Mouse (Mus musculus) left cerebral cortex, adult 2 months (tissue): ENCODE data around the gene Gck. TPM values are rescaled to one million over a fixed set of nuclear protein-coding genes. Genes with fewer than 3 reads are reported as not detected.

Experiments used
- DNase-seq, 2 experiments: peaks; one replicate each; pipeline ENCODE4 v3.0.0; 2021 to 2022; ENCODE audit warnings: low spot score in 2 of 2, mixed read lengths in 1 of 2; ENCODE audit errors: extremely low spot score in 1 of 2
- H3K27ac ChIP-seq: fragments of 200-600 bp; 2 replicates; pipeline ENCODE4 v1.8.1; 2022
- H3K4me3 ChIP-seq: fragments of 200-600 bp; 2 replicates; pipeline ENCODE4 v1.8.1; 2022
- CTCF ChIP-seq: fragments of 200-600 bp; IDR thresholded peaks from 2 replicates; pipeline ENCODE4 v1.8.1; 2022; ENCODE audit warnings: antibody characterized with exemption, mild to moderate bottlenecking, moderate library complexity
- intact Hi-C: fragments of 180-260 bp; cut with DNase I; formaldehyde crosslinking; loops from one replicate; pipeline ENCODE4 v1.15.1; 2025
- total RNA-seq, 2 experiments: library from RNA; stranded (reverse); gene quantifications; 2 replicates each; pipeline ENCODE4 v1.2.3; 2021

The Gck gene
- total RNA-seq, 2 experiments from 2014 or later: 1.7 to 2.4 TPM

DNA sequence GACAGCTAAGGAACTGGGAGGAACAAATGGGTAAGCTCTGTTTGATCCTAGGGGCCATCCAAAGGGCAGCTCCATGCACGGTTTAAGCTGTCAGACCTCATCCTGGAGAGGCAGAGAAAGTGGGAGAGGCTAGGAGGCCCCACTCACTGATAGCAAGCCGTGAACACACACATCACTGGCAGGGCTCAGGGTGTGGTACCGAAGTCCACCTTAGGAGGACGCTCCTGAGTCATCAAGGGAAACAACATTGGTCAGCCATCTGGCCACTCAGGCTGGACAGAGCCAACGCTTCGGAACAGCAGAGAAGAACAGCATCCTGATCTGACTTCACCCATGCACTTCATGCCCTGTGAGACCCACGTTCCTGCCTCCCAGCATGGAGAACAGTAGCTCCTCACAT is 29.2 kb upstream of the Gck start:
- H3K27ac ChIP-seq: no peak overlapping the region
- intact Hi-C loops: no loop called here
- peak; percentile 13; the same call in 1 of the 2 replicates for TF ChIP-seq CTCF
- H3K4me3 ChIP-seq: no peak overlapping the region
- DNase-seq: no peak

DNA sequence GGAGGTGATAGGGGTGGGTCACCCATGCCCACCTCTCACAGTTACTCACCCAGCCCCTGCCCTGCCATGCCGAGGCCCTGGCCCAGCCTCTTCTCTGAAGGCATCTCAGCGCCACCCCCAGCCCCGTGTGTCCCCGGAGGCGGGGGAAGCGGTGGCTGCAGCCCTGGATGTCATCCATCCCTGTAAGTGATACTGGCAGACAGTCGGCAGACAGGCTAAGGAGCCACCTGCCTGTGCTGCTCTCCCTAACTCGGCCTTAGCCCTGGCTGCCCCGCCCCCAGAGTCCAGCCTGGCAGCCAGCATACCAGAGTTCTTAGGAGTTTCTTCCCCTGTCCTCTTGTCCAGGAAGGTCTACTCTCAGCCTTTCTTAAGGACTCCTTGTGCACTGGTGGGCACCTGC is 26.2 kb upstream of the Gck start:
- intact Hi-C loops: no loop called here
- no peak for TF ChIP-seq CTCF
- peak overlapping the region; percentile 47 for H3K27ac ChIP-seq
- no peak overlapping the region for H3K4me3 ChIP-seq
- DNase-seq: no peak

DNA sequence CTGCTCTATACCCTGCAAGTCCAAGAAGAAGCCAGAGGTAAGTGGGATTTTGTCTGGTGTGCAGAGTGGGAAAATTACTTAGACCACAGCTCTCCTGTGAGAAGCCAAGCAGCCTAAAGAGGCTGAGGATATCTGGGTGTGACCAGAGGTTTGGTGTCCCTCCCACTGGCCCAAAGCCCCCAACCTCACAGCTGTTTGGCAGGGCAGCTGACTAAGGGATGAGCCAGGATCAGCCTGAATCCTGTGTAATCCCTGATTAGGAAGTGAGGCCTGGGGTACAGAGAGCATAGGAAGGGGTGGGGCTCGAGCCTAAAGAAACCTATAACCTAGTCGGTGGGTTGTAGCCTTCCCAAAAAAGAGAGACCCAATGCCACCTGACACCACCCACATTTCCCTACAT is 25.2 kb upstream of the Gck start:
- intact Hi-C loops: no loop called here
- no peak for TF ChIP-seq CTCF
- Histone ChIP-seq H3K27ac (no peak overlapping the region), H3K4me3 (no peak overlapping the region)
- no peak for DNase-seq

- intact Hi-C loops: no loop called here
Observed at GRCm38 (mm10) chr11:5974053-5974452, 24.2 kb upstream of the Gck start.

DNA sequence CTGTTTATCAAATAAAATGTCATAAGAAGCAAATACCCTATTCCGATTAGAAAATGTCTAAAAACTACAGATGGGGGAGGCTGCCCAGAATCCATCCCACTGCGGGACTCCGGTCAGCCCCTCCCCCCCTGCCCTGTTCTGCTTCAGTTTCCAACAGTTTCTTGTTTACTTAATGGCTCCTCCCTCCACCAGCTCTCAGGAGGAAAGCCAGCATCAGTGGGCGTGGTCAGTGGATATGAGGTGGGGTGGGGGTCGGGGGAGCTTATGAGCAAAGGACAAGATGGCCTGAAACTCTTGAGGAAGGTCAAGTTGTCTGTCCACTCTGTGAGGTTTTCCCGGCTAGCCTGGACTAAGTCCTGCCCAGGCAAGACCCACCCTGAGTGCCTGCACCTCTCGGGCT is 23.3 kb upstream of the Gck start:
- peak overlapping the region; percentile 15; the same call in 1 of the 2 replicates for H3K27ac ChIP-seq
- TF ChIP-seq CTCF: no peak
- intact Hi-C loops: no loop called here
- no peak overlapping the region for H3K4me3 ChIP-seq
- DNase-seq: no peak

More at GRCm38 (mm10) chr11:5974053-5974452, 24.2 kb upstream of the Gck start:
- Histone ChIP-seq H3K4me3 (no peak overlapping the region), H3K27ac (peak overlapping the region; percentile 11)
- no peak for TF ChIP-seq CTCF
- no peak for DNase-seq

- intact Hi-C loops: no loop called here
- Histone ChIP-seq H3K4me3 (no peak overlapping the region), H3K27ac (peak overlapping the region; percentile 50; the same call in 1 of the 2 replicates)
- no peak for TF ChIP-seq CTCF
- no peak for DNase-seq
Observed at GRCm38 (mm10) chr11:5971202-5971601, 21.3 kb upstream of the Gck start.

GRCm38 (mm10) chr11:5968223-5968622 is 18.3 kb upstream of the Gck start:
- H3K4me3 ChIP-seq: no peak overlapping the region
- intact Hi-C loops: loop anchor here (10.0 kb wide), 1 partner anchor 297 kb away; the partner anchor contains the start of gene Ddx56
- no peak for DNase-seq
- peak overlapping the region; percentile 51; the same call in 1 of the 2 replicates for H3K27ac ChIP-seq
- no peak for TF ChIP-seq CTCF

DNA sequence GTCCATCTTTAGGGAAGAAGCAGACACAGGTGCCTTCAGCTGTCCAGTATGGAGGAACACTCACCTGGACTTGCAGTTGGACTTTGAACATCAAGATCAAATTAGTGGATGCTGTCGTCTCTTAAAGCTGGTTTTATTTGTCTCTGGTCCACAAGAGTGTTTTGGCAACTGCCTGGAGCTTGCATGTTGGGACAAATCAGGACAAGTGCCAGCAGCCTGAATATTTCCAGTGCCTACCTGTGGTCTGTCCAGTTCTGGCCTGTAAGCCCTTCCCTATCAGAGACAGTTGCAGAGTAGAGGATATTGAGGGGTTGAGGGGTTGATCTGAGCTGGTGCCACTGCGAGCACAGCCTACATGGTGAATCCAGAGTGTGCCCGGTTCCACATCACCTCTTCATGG is 16.9 kb upstream of the Gck start:
- H3K27ac ChIP-seq: no peak overlapping the region
- no peak for DNase-seq
- intact Hi-C loops: loop anchor here (10.0 kb wide), 1 partner anchor 298 kb away; the partner anchor contains the start of gene Ddx56
- no peak overlapping the region for H3K4me3 ChIP-seq
- no peak for TF ChIP-seq CTCF

DNA sequence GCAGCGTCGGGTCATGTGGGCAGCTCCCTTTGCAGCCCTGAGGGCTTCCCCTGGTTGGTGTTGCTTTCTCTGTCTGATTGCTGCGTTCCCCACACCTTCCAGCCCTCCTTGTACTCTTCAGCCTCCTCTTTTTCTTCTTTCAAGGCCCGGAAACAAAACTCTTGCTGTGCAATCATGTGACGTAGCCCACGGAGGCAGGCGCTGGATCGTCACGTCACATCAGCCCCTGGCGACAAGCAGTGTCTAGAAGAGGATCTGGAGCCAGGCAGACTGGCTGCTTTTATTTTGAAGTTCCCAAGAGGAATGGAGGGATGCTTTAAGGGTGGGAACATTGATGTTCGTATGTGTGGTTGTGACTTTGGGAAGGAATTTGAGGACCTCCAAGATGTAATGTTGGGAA is 16.0 kb upstream of the Gck start:
- no peak for DNase-seq
- TF ChIP-seq CTCF: no peak
- Histone ChIP-seq H3K27ac (peak overlapping the region; percentile 5; the same call in 1 of the 2 replicates), H3K4me3 (no peak overlapping the region)
- intact Hi-C loops: loop anchor here (10.0 kb wide), 1 partner anchor 299 kb away; the partner anchor contains the start of gene Ddx56

DNA sequence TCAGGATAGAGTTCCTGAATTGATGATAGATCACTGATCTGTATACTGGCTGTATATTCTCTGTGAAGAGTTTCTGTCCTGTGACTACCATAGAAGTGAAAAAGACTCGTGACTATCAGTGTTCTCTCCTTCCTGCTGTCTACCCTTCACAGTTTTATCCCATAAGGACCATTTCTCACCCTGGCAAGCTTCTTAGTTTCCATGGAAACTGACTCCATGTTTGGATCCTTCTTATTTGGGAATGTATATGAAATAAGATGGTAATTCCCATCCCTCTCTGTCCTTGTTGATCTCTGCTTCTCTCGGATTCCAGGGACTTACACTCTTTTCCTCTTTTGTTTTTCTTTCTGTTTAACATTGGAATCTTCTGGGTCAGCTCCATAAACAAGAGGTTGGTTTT is 10.2 kb upstream of the Gck start:
- intact Hi-C loops: loop anchor here (10.0 kb wide), 1 partner anchor 305 kb away; the partner anchor contains the start of gene Ddx56
- H3K27ac ChIP-seq: peak overlapping the region; percentile 92
- H3K4me3 ChIP-seq: no peak overlapping the region
- no peak for TF ChIP-seq CTCF
- no peak for DNase-seq

DNA sequence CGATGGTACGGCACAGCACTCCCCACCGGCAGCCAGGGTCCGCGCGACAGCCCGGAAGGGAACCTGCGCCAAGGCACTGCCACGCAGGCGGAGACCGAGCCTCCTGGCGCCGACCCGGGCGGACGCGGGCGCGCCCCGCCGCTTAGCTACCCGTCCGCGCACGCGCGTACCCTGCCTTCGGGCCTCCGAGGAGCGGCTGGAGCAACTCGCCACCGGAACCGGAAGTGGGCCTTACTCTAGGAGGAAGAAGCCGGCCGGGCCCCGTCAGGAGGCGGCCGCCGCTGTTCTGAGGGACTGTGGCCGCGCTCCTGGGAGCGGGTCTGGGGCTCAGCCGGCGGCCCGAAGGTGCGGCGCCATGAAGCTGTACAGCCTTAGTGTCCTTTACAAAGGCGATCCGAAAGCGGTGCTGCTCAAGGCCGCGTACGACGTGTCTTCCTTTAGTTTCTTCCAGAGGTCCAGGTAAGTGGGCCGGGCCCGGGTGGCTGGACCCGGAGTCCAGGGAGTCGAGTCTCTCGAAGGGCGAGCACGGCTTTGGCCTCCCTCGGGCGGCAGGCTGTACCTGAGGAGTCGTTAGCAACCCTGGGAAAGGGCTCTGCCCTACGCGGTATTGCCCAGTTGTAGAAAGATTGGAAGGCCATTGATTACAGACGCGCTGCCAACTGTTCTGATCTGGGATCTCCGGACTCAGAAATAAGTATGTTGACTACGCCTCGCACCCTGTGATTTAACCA is 5.8 kb upstream of the Gck start, which contains the start of gene Ykt6:
TSS of gene Ykt6 (plus strand) at position 148 of the 731 bp plus-strand sequence.
- Histone ChIP-seq H3K27ac (peak within 1 kb of the TSS; percentile 93), H3K4me3 (peak within 1 kb of the TSS; percentile 78)
- DNase-seq: peak; percentile 94 to 95
- intact Hi-C loops: loop anchor here (2.0 kb wide), 1 partner anchor 77 kb away; the partner anchor contains the start of gene Pold2
- no peak for TF ChIP-seq CTCF

GRCm38 (mm10) chr11:5954965-5955504 is 5.2 kb upstream of the Gck start:
- peak; percentile 55 for TF ChIP-seq CTCF
- H3K4me3 ChIP-seq: peak overlapping the region; percentile 78
- no peak for DNase-seq
- peak overlapping the region; percentile 93 for H3K27ac ChIP-seq
- intact Hi-C loops: loop anchor here (2.0 kb wide), 1 partner anchor 76 kb away; the partner anchor contains the start of gene Pold2
